Mouse (Mus musculus): Measurements from ENCODE around the gene Pitpnm3. TPM values are rescaled to one million over a fixed set of nuclear protein-coding genes. Genes with fewer than 3 reads are reported as not detected.

Pitpnm3 gene
- total RNA-seq, 1 experiment from 2014 or later = not detected

GRCm38 (mm10) chr11:72002138-72002853 is 133.3 kb downstream of the Pitpnm3 start:
- ATAC-seq (replicated peaks; ENCODE audit: insufficient number of reproducible peaks, low FRiP score, low TSS enrichment, poor library complexity, severe bottlenecking) = no peak

DNA sequence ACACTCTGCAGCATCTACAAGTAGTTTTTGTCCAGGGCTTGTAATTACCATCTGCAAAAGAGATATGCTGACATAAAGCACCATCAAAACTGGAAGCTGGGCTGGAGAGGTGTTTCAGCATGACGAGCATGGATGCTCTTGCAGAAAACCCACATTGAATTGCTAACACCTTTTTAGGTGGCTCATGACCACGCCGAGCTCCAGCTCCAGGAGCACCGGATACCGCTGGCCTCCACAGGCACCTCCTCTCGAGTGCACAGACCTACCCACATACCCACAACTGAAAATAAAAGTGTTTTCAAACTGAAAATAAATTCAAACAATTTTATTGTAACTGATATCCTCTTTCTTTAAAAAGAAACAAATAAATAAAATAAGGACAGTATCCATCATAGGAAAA is 135.4 kb downstream of the Pitpnm3 start:
- ATAC-seq (replicated peaks; ENCODE audit: insufficient number of reproducible peaks, low FRiP score, low TSS enrichment, poor library complexity, severe bottlenecking) = no peak

Other genes starting within 250 kb of the Pitpnm3 start
- gene Aipl1, start 98.3 kb downstream of the Pitpnm3 start, total RNA-seq (2017) = 0.67 TPM in 1 of 3 replicates, not detected in the others
- gene Pimreg, start 93.7 kb downstream of the Pitpnm3 start, total RNA-seq (2017) = not detected in 3 replicates
- gene Gm43951, start 71.1 kb upstream of the Pitpnm3 start, total RNA-seq (2017) = 1.2 TPM in 1 of 3 replicates, not detected in the others
- 4.9 to 25.7 TPM (median 23.6 TPM) in 3 replicates for gene 4933427D14Rik, start 71.7 kb upstream of the Pitpnm3 start, total RNA-seq (2017)
- 31.1 to 49.7 TPM (median 37.8 TPM) in 3 replicates for gene Txndc17, start 71.8 kb upstream of the Pitpnm3 start, total RNA-seq (2017)
- gene Med31, start 79.8 kb upstream of the Pitpnm3 start, total RNA-seq (2017) = 7.4 to 14.0 TPM (median 12.1 TPM) in 3 replicates
- gene Slc13a5, start 131.4 kb upstream of the Pitpnm3 start, total RNA-seq (2017) = not detected in 3 replicates
- gene Xaf1, start 165.9 kb upstream of the Pitpnm3 start, total RNA-seq (2017) = 21.7 to 46.0 TPM (median 28.6 TPM) in 3 replicates
- gene Fbxo39, start 178.7 kb upstream of the Pitpnm3 start, total RNA-seq (2017) = 0.29 to 0.57 TPM in 2 of 3 replicates, not detected in the other
- gene Tekt1, start 226.7 kb upstream of the Pitpnm3 start, total RNA-seq (2017) = not detected in 3 replicates

All from monocyte, adult 5-6 weeks (primary cell).